Mouse (Mus musculus) left cerebral cortex, adult 18-20 months (tissue): ENCODE results near the gene Gm14403. TPM values are rescaled to one million over a fixed set of nuclear protein-coding genes. Genes with fewer than 3 reads are reported as not detected.

ENCODE experiments used
- total RNA-seq, 2 experiments: library from RNA; stranded (reverse); gene quantifications; 2 replicates each; pipeline ENCODE4 v1.2.3; 2021

The Gm14403 gene
- total RNA-seq, 2 experiments from 2014 or later = 39.9 to 47.5 TPM

Other genes with a start within 250 kb of the Gm14403 start
- gene Gm14409, start 231.2 kb upstream of the Gm14403 start, total RNA-seq = 1 to 10 TPM in 1 of 2 experiments, under 1 TPM in 1; 0.98 to 2.6 TPM
- gene Gm14412, start 173.9 kb upstream of the Gm14403 start, total RNA-seq = 1 to 10 TPM; 4.7 to 5.5 TPM
- 10 to 100 TPM; 34.6 TPM for gene Gm14418, start 99.9 kb upstream of the Gm14403 start, total RNA-seq
- gene Zfp970, start 33.5 kb upstream of the Gm14403 start, total RNA-seq = 10 to 100 TPM; 36.1 to 46.9 TPM
- not detected for gene Gm14406, start 80.0 kb downstream of the Gm14403 start, total RNA-seq